Mouse (Mus musculus): ENCODE measurements around the gene Gm11559. TPM values are rescaled to one million over a fixed set of nuclear protein-coding genes. Genes with fewer than 3 reads are reported as not detected.

The Gm11559 gene
- polyA plus RNA-seq, 1 experiment from 2014 or later, result not detected

Other genes with a start within 250 kb of the Gm11559 start
- gene Krtap2-4, start 249.6 kb upstream of the Gm11559 start, polyA plus RNA-seq (2015; fragmentation: Nextera tagmentation; extraction: Ambion mirVana), result not detected in 2 replicates
- not detected in 2 replicates for gene Gm11562, start 244.0 kb upstream of the Gm11559 start, polyA plus RNA-seq (2015; fragmentation: Nextera tagmentation; extraction: Ambion mirVana)
- not detected in 2 replicates for gene Krtap4-1, start 236.2 kb upstream of the Gm11559 start, polyA plus RNA-seq (2015; fragmentation: Nextera tagmentation; extraction: Ambion mirVana)
- gene Krtap4-2, start 229.4 kb upstream of the Gm11559 start, polyA plus RNA-seq (2015; fragmentation: Nextera tagmentation; extraction: Ambion mirVana), result not detected in 2 replicates
- gene Krtap4-7, start 220.4 kb upstream of the Gm11559 start, polyA plus RNA-seq (2015; fragmentation: Nextera tagmentation; extraction: Ambion mirVana), result not detected in 2 replicates
- gene Gm11555, start 214.2 kb upstream of the Gm11559 start, polyA plus RNA-seq (2015; fragmentation: Nextera tagmentation; extraction: Ambion mirVana), result not detected in 2 replicates
- gene Gm11563, start 205.5 kb upstream of the Gm11559 start, polyA plus RNA-seq (2015; fragmentation: Nextera tagmentation; extraction: Ambion mirVana), result not detected in 2 replicates
- gene Krtap4-6, start 198.5 kb upstream of the Gm11559 start, polyA plus RNA-seq (2015; fragmentation: Nextera tagmentation; extraction: Ambion mirVana), result not detected in 2 replicates
- not detected in 2 replicates for gene Gm14190, start 173.7 kb upstream of the Gm11559 start, polyA plus RNA-seq (2015; fragmentation: Nextera tagmentation; extraction: Ambion mirVana)
- not detected in 2 replicates for gene Gm14180, start 130.2 kb upstream of the Gm11559 start, polyA plus RNA-seq (2015; fragmentation: Nextera tagmentation; extraction: Ambion mirVana)
- gene Gm11595, start 91.6 kb upstream of the Gm11559 start, polyA plus RNA-seq (2015; fragmentation: Nextera tagmentation; extraction: Ambion mirVana), result not detected in 2 replicates
- gene Krtap4-8, start 83.8 kb upstream of the Gm11559 start, polyA plus RNA-seq (2015; fragmentation: Nextera tagmentation; extraction: Ambion mirVana), result not detected in 2 replicates
- not detected in 2 replicates for gene Krtap4-9, start 79.3 kb upstream of the Gm11559 start, polyA plus RNA-seq (2015; fragmentation: Nextera tagmentation; extraction: Ambion mirVana)
- not detected in 2 replicates for gene Gm11596, start 71.0 kb upstream of the Gm11559 start, polyA plus RNA-seq (2015; fragmentation: Nextera tagmentation; extraction: Ambion mirVana)
- not detected in 2 replicates for gene Gm11569, start 65.5 kb upstream of the Gm11559 start, polyA plus RNA-seq (2015; fragmentation: Nextera tagmentation; extraction: Ambion mirVana)
- gene Gm11554, start 60.0 kb upstream of the Gm11559 start, polyA plus RNA-seq (2015; fragmentation: Nextera tagmentation; extraction: Ambion mirVana), result not detected in 2 replicates
- gene Krtap4-13, start 54.6 kb upstream of the Gm11559 start, polyA plus RNA-seq (2015; fragmentation: Nextera tagmentation; extraction: Ambion mirVana), result not detected in 2 replicates
- not detected in 2 replicates for gene Gm11564, start 48.8 kb upstream of the Gm11559 start, polyA plus RNA-seq (2015; fragmentation: Nextera tagmentation; extraction: Ambion mirVana)
- gene 2300003K06Rik, start 26.4 kb upstream of the Gm11559 start, polyA plus RNA-seq (2015; fragmentation: Nextera tagmentation; extraction: Ambion mirVana), result not detected in 2 replicates
- gene Krtap4-16, start 12.9 kb upstream of the Gm11559 start, polyA plus RNA-seq (2015; fragmentation: Nextera tagmentation; extraction: Ambion mirVana), result not detected in 2 replicates
- gene Gm11568, start 6.6 kb upstream of the Gm11559 start, polyA plus RNA-seq (2015; fragmentation: Nextera tagmentation; extraction: Ambion mirVana), result not detected in 2 replicates
- not detected in 2 replicates for gene Krtap9-1, start 8.9 kb downstream of the Gm11559 start, polyA plus RNA-seq (2015; fragmentation: Nextera tagmentation; extraction: Ambion mirVana)
- gene Gm11567, start 14.7 kb downstream of the Gm11559 start, polyA plus RNA-seq (2015; fragmentation: Nextera tagmentation; extraction: Ambion mirVana), result not detected in 2 replicates
- gene Krtap31-1, start 43.4 kb downstream of the Gm11559 start, polyA plus RNA-seq (2015; fragmentation: Nextera tagmentation; extraction: Ambion mirVana), result not detected in 2 replicates
- gene Gm11565, start 50.3 kb downstream of the Gm11559 start, polyA plus RNA-seq (2015; fragmentation: Nextera tagmentation; extraction: Ambion mirVana), result not detected in 2 replicates
- gene Krtap31-2, start 71.8 kb downstream of the Gm11559 start, polyA plus RNA-seq (2015; fragmentation: Nextera tagmentation; extraction: Ambion mirVana), result not detected in 2 replicates
- not detected in 2 replicates for gene Krtap9-5, start 84.0 kb downstream of the Gm11559 start, polyA plus RNA-seq (2015; fragmentation: Nextera tagmentation; extraction: Ambion mirVana)
- not detected in 2 replicates for gene Krtap29-1, start 114.6 kb downstream of the Gm11559 start, polyA plus RNA-seq (2015; fragmentation: Nextera tagmentation; extraction: Ambion mirVana)
- not detected in 2 replicates for gene Krtap16-1, start 122.1 kb downstream of the Gm11559 start, polyA plus RNA-seq (2015; fragmentation: Nextera tagmentation; extraction: Ambion mirVana)
- gene Krtap17-1, start 129.5 kb downstream of the Gm11559 start, polyA plus RNA-seq (2015; fragmentation: Nextera tagmentation; extraction: Ambion mirVana), result not detected in 2 replicates
- not detected in 2 replicates for gene Krt33a, start 151.7 kb downstream of the Gm11559 start, polyA plus RNA-seq (2015; fragmentation: Nextera tagmentation; extraction: Ambion mirVana)
- not detected in 2 replicates for gene Krt33b, start 165.4 kb downstream of the Gm11559 start, polyA plus RNA-seq (2015; fragmentation: Nextera tagmentation; extraction: Ambion mirVana)
- not detected in 2 replicates for gene Krt34, start 177.1 kb downstream of the Gm11559 start, polyA plus RNA-seq (2015; fragmentation: Nextera tagmentation; extraction: Ambion mirVana)
- not detected in 2 replicates for gene Krt31, start 186.1 kb downstream of the Gm11559 start, polyA plus RNA-seq (2015; fragmentation: Nextera tagmentation; extraction: Ambion mirVana)
- gene Krt32, start 223.8 kb downstream of the Gm11559 start, polyA plus RNA-seq (2015; fragmentation: Nextera tagmentation; extraction: Ambion mirVana), result not detected in 2 replicates
- gene Krt35, start 231.8 kb downstream of the Gm11559 start, polyA plus RNA-seq (2015; fragmentation: Nextera tagmentation; extraction: Ambion mirVana), result not detected in 2 replicates
- gene Krt36, start 241.2 kb downstream of the Gm11559 start, polyA plus RNA-seq (2015; fragmentation: Nextera tagmentation; extraction: Ambion mirVana), result not detected in 2 replicates

Data from forebrain, embryonic 15.5 days (tissue).